Mouse (Mus musculus): ENCODE measurements around the gene Tbc1d15. TPM values are rescaled to one million over a fixed set of nuclear protein-coding genes. Genes with fewer than 3 reads are reported as not detected.

Tbc1d15 gene
- polyA plus RNA-seq, 1 experiment from 2014 or later: 65.6 TPM

DNA sequence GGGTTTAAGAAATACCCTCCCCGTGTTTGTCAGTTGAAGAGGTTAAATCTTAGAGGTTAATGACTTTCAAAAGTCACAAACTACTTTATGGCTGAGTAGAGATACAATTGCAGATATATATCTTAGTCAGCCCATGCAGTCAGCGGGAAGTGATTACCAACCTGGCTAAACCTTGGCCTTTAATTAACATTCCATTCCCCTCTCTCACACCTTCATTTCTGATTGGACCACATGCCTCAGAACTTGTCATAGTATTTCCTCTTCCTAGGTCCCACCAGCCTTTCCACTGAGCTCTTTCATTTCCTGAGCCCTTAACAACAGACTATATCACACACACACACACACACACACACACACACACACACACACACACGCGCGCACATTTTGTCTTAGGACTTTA, 4.9 kb upstream of the Tbc1d15 start:
- Histone ChIP-seq H3K36me3 (ENCODE audit: control insufficient read depth, insufficient read depth, low read length) (no peaks in the 10 kb centered on the region), H3K4me2 (ENCODE audit: low read depth, severe bottlenecking) (no peak overlapping the region), H3K9me3 (ENCODE audit: control insufficient read depth, low read length) (no peaks in the 10 kb centered on the region; the same call in 1 of the 2 replicates), H3K4me3 (ENCODE audit: low read depth, low read length) (no peak overlapping the region), H3K27ac (replicated peaks; ENCODE audit: low read depth, low read length) (no peak overlapping the region), H3K27me3 (ENCODE audit: control insufficient read depth, insufficient read depth, low read length) (no peaks in the 10 kb centered on the region), H3K4me1 (ENCODE audit: control insufficient read depth, insufficient read depth, low read length) (no peaks in the 10 kb centered on the region), H3K9ac (ENCODE audit: low read length) (no peak overlapping the region)
- DNase-seq (ENCODE audit: low spot score) (no peak), ATAC-seq (ENCODE audit: insufficient number of reproducible peaks, low FRiP score, low TSS enrichment, low read depth) (no peak)
- 73% methylated on average over 5 of the region's 5 CpGs for WGBS

DNA sequence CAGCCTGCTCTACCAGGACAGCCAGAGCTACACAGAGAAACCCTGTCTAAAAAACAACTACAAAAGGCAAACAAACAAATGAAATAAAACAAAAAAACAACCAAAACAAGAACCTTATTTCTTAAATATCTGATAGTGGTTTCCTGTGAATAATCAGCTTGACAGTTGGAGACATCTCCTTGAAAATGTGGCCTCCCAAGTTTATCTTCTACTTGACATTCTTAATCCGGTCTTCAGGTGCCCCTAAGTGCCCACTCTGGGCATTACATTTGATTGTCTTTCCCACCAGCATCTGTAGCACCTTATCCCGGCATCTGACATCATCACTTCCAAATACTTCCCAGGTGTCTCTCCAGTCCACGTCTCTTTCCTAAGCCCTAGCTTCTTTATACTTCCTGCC, 2.3 kb upstream of the Tbc1d15 start:
- H3K4me2 ChIP-seq (ENCODE audit: low read depth, severe bottlenecking): no peak overlapping the region
- ATAC-seq (ENCODE audit: insufficient number of reproducible peaks, low FRiP score, low TSS enrichment, low read depth) (no peak), DNase-seq (ENCODE audit: low spot score) (no peak)
- H3K4me1 ChIP-seq (ENCODE audit: control insufficient read depth, insufficient read depth, low read length): 0 out of 2 replicates have a peak, but pooled peaks cover 2% of the 10 kb centered on the region
- H3K9me3 ChIP-seq (ENCODE audit: control insufficient read depth, low read length): no peaks in the 10 kb centered on the region
- H3K9ac ChIP-seq (ENCODE audit: low read length): no peak overlapping the region
- H3K27ac ChIP-seq (replicated peaks; ENCODE audit: low read depth, low read length): no peak overlapping the region
- 73% methylated on average over 3 of the region's 3 CpGs for WGBS
- no peaks in the 10 kb centered on the region for H3K27me3 ChIP-seq (ENCODE audit: control insufficient read depth, insufficient read depth, low read length)
- no peak overlapping the region for H3K4me3 ChIP-seq (ENCODE audit: low read depth, low read length)
- no peaks in the 10 kb centered on the region for H3K36me3 ChIP-seq (ENCODE audit: control insufficient read depth, insufficient read depth, low read length)

GRCm38 (mm10) chr10:115252321-115252757, 1.1 kb upstream of the Tbc1d15 start:
- ATAC-seq (ENCODE audit: insufficient number of reproducible peaks, low FRiP score, low TSS enrichment, low read depth) (no peak), DNase-seq (ENCODE audit: low spot score) (peak; percentile 39)
- no peaks in the 10 kb centered on the region for H3K36me3 ChIP-seq (ENCODE audit: control insufficient read depth, insufficient read depth, low read length)
- peak overlapping the region; percentile 43; the same call in 1 of the 2 replicates for H3K9ac ChIP-seq (ENCODE audit: low read length)
- H3K9me3 ChIP-seq (ENCODE audit: control insufficient read depth, low read length): no peaks in the 10 kb centered on the region
- no peak overlapping the region for H3K27ac ChIP-seq (replicated peaks; ENCODE audit: low read depth, low read length)
- H3K4me1 ChIP-seq (ENCODE audit: control insufficient read depth, insufficient read depth, low read length): 0 out of 2 replicates have a peak, but pooled peaks cover 2% of the 10 kb centered on the region
- no peaks in the 10 kb centered on the region for H3K27me3 ChIP-seq (ENCODE audit: control insufficient read depth, insufficient read depth, low read length)
- WGBS: 13% methylated on average over 10 of the region's 10 CpGs
- H3K4me2 ChIP-seq (ENCODE audit: low read depth, severe bottlenecking): peak overlapping the region; percentile 64
- H3K4me3 ChIP-seq (ENCODE audit: low read depth, low read length): peak overlapping the region; percentile 64

DNA sequence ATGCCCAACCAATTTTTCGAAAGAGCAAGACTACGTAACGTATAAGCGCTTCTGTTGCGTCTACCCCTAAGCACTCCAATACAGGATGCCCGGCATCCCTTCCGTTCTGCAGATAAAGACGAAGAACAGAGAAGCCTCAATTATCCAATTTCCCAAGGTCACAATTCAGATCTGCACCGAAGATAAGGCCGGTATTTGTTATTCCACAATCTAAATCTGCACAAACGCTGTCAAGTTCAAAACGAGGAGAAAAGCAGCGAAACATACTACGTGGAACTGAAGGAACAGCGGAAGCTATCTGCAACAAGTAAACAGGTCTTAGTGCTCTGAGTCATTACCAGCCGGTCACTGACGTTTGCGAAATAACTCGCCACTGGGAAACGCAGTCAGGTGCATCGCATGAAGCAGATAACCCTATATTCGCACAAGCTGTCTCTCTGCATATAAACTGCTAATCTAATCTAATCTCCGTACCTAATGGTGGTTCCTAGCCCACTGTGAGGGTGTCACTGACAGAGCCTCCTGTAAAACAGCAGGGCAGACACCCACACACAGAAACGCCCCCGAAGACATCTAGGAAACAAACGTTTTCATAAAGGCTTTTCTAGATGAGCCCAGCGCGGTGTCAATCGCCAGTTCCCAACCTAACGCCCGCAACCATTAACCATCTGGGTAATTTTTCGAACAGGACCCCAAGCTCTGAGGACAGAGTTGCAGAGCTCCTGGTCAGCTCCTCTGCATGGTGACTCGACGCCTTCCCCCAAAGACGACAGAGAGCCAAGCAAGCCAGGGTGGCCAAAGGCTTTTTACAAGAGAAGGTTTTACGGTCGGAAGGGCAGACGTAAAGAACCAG, 806 bp downstream of the Tbc1d15 start:
- Histone ChIP-seq H3K9me3 (ENCODE audit: control insufficient read depth, low read length) (no peaks in the 10 kb centered on the region), H3K36me3 (ENCODE audit: control insufficient read depth, insufficient read depth, low read length) (no peaks in the 10 kb centered on the region), H3K9ac (ENCODE audit: low read length) (peak overlapping the region; percentile 57), H3K4me1 (ENCODE audit: control insufficient read depth, insufficient read depth, low read length) (0 out of 2 replicates have a peak, but pooled peaks cover 2% of the 10 kb centered on the region), H3K27me3 (ENCODE audit: control insufficient read depth, insufficient read depth, low read length) (no peaks in the 10 kb centered on the region), H3K27ac (replicated peaks; ENCODE audit: low read depth, low read length) (no peak overlapping the region), H3K4me2 (ENCODE audit: low read depth, severe bottlenecking) (peak overlapping the region; percentile 64), H3K4me3 (ENCODE audit: low read depth, low read length) (peak overlapping the region; percentile 64)
- DNase-seq (ENCODE audit: low spot score): no peak
- WGBS: 32% methylated on average over 33 of the region's 38 CpGs
- peak; percentile 11 for ATAC-seq (ENCODE audit: insufficient number of reproducible peaks, low FRiP score, low TSS enrichment, low read depth)

DNA sequence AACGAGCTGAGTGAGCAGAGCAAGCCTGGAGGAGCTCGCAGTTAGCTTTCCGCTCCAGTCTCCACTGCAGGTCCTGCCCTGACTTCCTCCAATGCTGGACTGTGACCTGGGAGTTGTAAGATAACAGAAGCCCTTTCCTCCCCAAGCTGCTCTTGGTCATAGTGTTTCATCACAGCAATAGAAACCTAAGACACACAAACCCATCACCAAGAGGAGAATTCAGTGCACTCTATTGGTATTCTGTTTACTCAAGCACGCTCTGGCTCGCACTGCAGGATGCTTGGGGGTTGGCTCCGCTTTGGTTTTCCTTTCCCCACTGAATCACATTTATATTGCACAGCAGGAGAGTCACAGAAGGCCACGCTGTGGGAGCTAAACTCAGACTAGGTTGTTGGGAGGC, 3.2 kb downstream of the Tbc1d15 start:
- WGBS: 60% methylated on average over 7 of the region's 7 CpGs
- no peak overlapping the region for H3K9ac ChIP-seq (ENCODE audit: low read length)
- no peaks in the 10 kb centered on the region for H3K9me3 ChIP-seq (ENCODE audit: control insufficient read depth, low read length)
- H3K4me1 ChIP-seq (ENCODE audit: control insufficient read depth, insufficient read depth, low read length): 0 out of 2 replicates have a peak, but pooled peaks cover 2% of the 10 kb centered on the region
- no peak overlapping the region for H3K4me2 ChIP-seq (ENCODE audit: low read depth, severe bottlenecking)
- ATAC-seq (ENCODE audit: insufficient number of reproducible peaks, low FRiP score, low TSS enrichment, low read depth) (no peak), DNase-seq (ENCODE audit: low spot score) (no peak)
- no peak overlapping the region for H3K4me3 ChIP-seq (ENCODE audit: low read depth, low read length)
- H3K27ac ChIP-seq (replicated peaks; ENCODE audit: low read depth, low read length): no peak overlapping the region
- no peaks in the 10 kb centered on the region for H3K27me3 ChIP-seq (ENCODE audit: control insufficient read depth, insufficient read depth, low read length)
- H3K36me3 ChIP-seq (ENCODE audit: control insufficient read depth, insufficient read depth, low read length): no peaks in the 10 kb centered on the region

- no peak overlapping the region for H3K27ac ChIP-seq (replicated peaks; ENCODE audit: low read depth, low read length)
- H3K36me3 ChIP-seq (ENCODE audit: control insufficient read depth, insufficient read depth, low read length): no peaks in the 10 kb centered on the region
- H3K4me3 ChIP-seq (ENCODE audit: low read depth, low read length): no peak overlapping the region
- 99% methylated on average over 2 of the region's 2 CpGs for WGBS
- DNase-seq (ENCODE audit: low spot score) (no peak), ATAC-seq (ENCODE audit: insufficient number of reproducible peaks, low FRiP score, low TSS enrichment, low read depth) (no peak)
- H3K9ac ChIP-seq (ENCODE audit: low read length): no peak overlapping the region
- no peaks in the 10 kb centered on the region for H3K27me3 ChIP-seq (ENCODE audit: control insufficient read depth, insufficient read depth, low read length)
- 0 out of 2 replicates have a peak, but pooled peaks cover 2% of the 10 kb centered on the region for H3K4me1 ChIP-seq (ENCODE audit: control insufficient read depth, insufficient read depth, low read length)
- H3K4me2 ChIP-seq (ENCODE audit: low read depth, severe bottlenecking): no peak overlapping the region
- no peaks in the 10 kb centered on the region for H3K9me3 ChIP-seq (ENCODE audit: control insufficient read depth, low read length)
Measured at GRCm38 (mm10) chr10:115245488-115245887, 5.8 kb downstream of the Tbc1d15 start.

- H3K9me3 ChIP-seq (ENCODE audit: control insufficient read depth, low read length): no peaks in the 10 kb centered on the region
- H3K27ac ChIP-seq (replicated peaks; ENCODE audit: low read depth, low read length): no peak overlapping the region
- H3K4me1 ChIP-seq (ENCODE audit: control insufficient read depth, insufficient read depth, low read length): no peaks in the 10 kb centered on the region
- DNase-seq (ENCODE audit: low spot score) (no peak), ATAC-seq (ENCODE audit: insufficient number of reproducible peaks, low FRiP score, low TSS enrichment, low read depth) (no peak)
- H3K4me2 ChIP-seq (ENCODE audit: low read depth, severe bottlenecking): no peak overlapping the region
- peaks cover 3% of the 10 kb centered on the region; the same call in 1 of the 2 replicates for H3K36me3 ChIP-seq (ENCODE audit: control insufficient read depth, insufficient read depth, low read length)
- H3K4me3 ChIP-seq (ENCODE audit: low read depth, low read length): no peak overlapping the region
- no peak overlapping the region for H3K9ac ChIP-seq (ENCODE audit: low read length)
- WGBS: 84% methylated on average over 8 of the region's 8 CpGs
- H3K27me3 ChIP-seq (ENCODE audit: control insufficient read depth, insufficient read depth, low read length): no peaks in the 10 kb centered on the region
Measured at GRCm38 (mm10) chr10:115241082-115241595, 10.1 kb downstream of the Tbc1d15 start.

DNA sequence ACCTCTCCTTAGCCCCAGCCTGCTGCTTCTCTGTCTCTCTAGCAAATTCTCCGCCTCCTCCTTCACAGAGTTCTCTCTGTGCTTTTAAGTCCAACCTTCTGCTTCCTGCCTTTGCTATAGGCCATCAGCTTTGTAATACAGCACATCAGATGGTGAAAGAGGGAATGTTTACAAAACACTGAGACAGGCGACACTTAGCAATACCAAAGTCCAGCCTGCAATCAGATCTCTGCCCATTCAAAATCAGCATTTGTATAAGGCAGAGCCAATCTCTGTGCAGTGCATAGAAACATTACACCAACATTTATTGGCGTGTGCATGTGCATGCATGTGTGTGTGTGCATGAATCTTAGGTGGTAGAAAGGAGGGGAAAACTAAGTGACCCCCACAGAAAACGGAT, 13.3 kb downstream of the Tbc1d15 start:
- ATAC-seq (ENCODE audit: insufficient number of reproducible peaks, low FRiP score, low TSS enrichment, low read depth): no peak
- WGBS: 89% methylated on average over 4 of the region's 4 CpGs
- Histone ChIP-seq H3K27ac (replicated peaks; ENCODE audit: low read depth, low read length) (no peak overlapping the region), H3K4me1 (ENCODE audit: control insufficient read depth, insufficient read depth, low read length) (no peaks in the 10 kb centered on the region), H3K36me3 (ENCODE audit: control insufficient read depth, insufficient read depth, low read length) (peaks cover 3% of the 10 kb centered on the region; the same call in 1 of the 2 replicates), H3K4me2 (ENCODE audit: low read depth, severe bottlenecking) (no peak overlapping the region), H3K9ac (ENCODE audit: low read length) (no peak overlapping the region), H3K4me3 (ENCODE audit: low read depth, low read length) (no peak overlapping the region), H3K27me3 (ENCODE audit: control insufficient read depth, insufficient read depth, low read length) (no peaks in the 10 kb centered on the region), H3K9me3 (ENCODE audit: control insufficient read depth, low read length) (no peaks in the 10 kb centered on the region)
- no peak for DNase-seq (ENCODE audit: low spot score)

Measured in limb, embryonic 11.5 days (tissue).